In the genomic region with DNA sequence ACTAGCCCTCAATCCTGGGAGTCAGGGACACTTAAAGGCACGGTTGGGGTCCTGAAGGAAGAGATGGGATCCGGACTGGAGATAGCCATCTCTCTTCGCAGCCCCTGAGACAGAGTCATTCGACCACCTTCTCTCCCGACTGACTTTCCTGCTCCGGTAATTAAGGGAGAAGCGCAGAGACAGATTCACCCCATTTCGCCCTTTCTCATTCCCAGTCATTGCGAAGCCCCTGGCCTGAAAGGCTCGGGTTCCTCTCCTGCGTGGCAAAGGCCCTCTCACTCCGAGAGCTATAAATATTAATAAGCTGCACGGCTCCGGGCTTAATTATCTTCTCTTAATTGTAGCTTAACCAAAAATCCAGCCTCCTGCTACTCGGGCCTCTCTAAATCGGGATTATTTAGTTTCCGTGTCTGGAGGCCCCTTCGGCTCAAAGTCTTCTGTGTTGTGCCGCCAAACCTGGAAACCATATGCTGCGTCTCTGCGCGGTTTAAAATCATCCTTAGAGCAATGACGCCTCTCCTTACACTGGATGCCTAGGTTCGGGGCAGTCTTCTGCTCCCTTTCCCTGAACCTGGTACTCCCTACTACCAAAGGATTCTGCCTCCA, we compare ENCODE assay signal across 7 mouse cellular contexts.
DNase-seq lines count a peak whose midpoint lies in the region; ATAC-seq and TF ChIP-seq lines count a peak whose summit lies in the region.

No protein-coding gene starts in this region.

- no peak overlapping the region for H3K9ac ChIP-seq in lung, postnatal 0 days (replicated peaks; ENCODE audit: low read depth)
- H3K9ac ChIP-seq in forebrain, embryonic 12.5 days: peak overlapping the region; percentile 60; the same call in 1 of the 2 replicates
- H3K9ac ChIP-seq in limb, embryonic 11.5 days (ENCODE audit: low read length): no peak overlapping the region

- TF ChIP-seq CTCF in lung, postnatal 0 days (IDR thresholded peaks at IDR 0.05): no peak

- peaks cover 26% of the 10 kb centered on the region for H3K27me3 ChIP-seq in lung, postnatal 0 days (replicated peaks; ENCODE audit: insufficient read depth, low read length)
- H3K27me3 ChIP-seq in forebrain, embryonic 12.5 days: peaks cover 64% of the 10 kb centered on the region
- H3K27me3 ChIP-seq in limb, embryonic 11.5 days (ENCODE audit: control insufficient read depth, insufficient read depth, low read length): peaks cover 44% of the 10 kb centered on the region
- H3K27me3 ChIP-seq in splenic B cell, adult 2 months (ENCODE audit: control insufficient read depth, insufficient read depth, low read length, poor library complexity, severe bottlenecking): 0 out of 2 replicates have a peak, but pooled peaks cover 2% of the 10 kb centered on the region

- H3K4me2 ChIP-seq in lung, postnatal 0 days (replicated peaks; ENCODE audit: low read depth, low read length): peak overlapping the region; percentile 56
- H3K4me2 ChIP-seq in forebrain, embryonic 12.5 days: peak overlapping the region; percentile 73
- H3K4me2 ChIP-seq in limb, embryonic 11.5 days (ENCODE audit: low read depth, severe bottlenecking): peak overlapping the region; percentile 60

- peaks cover 12% of the 10 kb centered on the region; the same call in 1 of the 2 replicates for H3K4me1 ChIP-seq in lung, postnatal 0 days (ENCODE audit: insufficient read depth, low read depth, low read length)
- peaks cover 42% of the 10 kb centered on the region for H3K4me1 ChIP-seq in forebrain, embryonic 12.5 days
- H3K4me1 ChIP-seq in limb, embryonic 11.5 days (ENCODE audit: control insufficient read depth, insufficient read depth, low read length): peaks cover 22% of the 10 kb centered on the region

- no peaks in the 10 kb centered on the region for H3K9me3 ChIP-seq in lung, postnatal 0 days (ENCODE audit: low read length)
- H3K9me3 ChIP-seq in forebrain, embryonic 12.5 days: no peaks in the 10 kb centered on the region
- H3K9me3 ChIP-seq in limb, embryonic 11.5 days (ENCODE audit: control insufficient read depth, low read length): no peaks in the 10 kb centered on the region

- no peak overlapping the region for H3K27ac ChIP-seq in lung, postnatal 0 days (ENCODE audit: low read length)
- peak overlapping the region; percentile 84 for H3K27ac ChIP-seq in forebrain, embryonic 12.5 days
- H3K27ac ChIP-seq in limb, embryonic 11.5 days (replicated peaks; ENCODE audit: low read depth, low read length): no peak overlapping the region

- no peak for DNase-seq in lung, postnatal 0 days (ENCODE audit: low spot score)
- DNase-seq in lung, postnatal 14 days: no peak
- DNase-seq in limb, embryonic 11.5 days (ENCODE audit: low spot score): peak; percentile 58
- DNase-seq in splenic B cell, adult 2 months (ENCODE audit: low read depth, low spot score): peak; percentile 19
- no peak for DNase-seq in spleen, adult 12 weeks (ENCODE audit: low spot score)
- no peak for DNase-seq in gastrocnemius, postnatal 10 days

- 7% methylated on average over 24 of the region's 24 CpGs for WGBS in lung, postnatal 0 days
- under 1% methylated on average over 24 of the region's 24 CpGs for WGBS in forebrain, embryonic 12.5 days
- WGBS in limb, embryonic 11.5 days: 0% methylated on average over 24 of the region's 24 CpGs

- H3K36me3 ChIP-seq in lung, postnatal 0 days (ENCODE audit: insufficient read depth, low read length): no peaks in the 10 kb centered on the region
- H3K36me3 ChIP-seq in forebrain, embryonic 12.5 days (replicated peaks): no peaks in the 10 kb centered on the region
- no peaks in the 10 kb centered on the region for H3K36me3 ChIP-seq in limb, embryonic 11.5 days (ENCODE audit: control insufficient read depth, insufficient read depth, low read length)
- H3K36me3 ChIP-seq in splenic B cell, adult 2 months (ENCODE audit: control insufficient read depth, insufficient read depth, low read length, poor library complexity, severe bottlenecking): no peaks in the 10 kb centered on the region

- peak overlapping the region; percentile 36 for H3K4me3 ChIP-seq in lung, postnatal 0 days (ENCODE audit: low read depth, low read length)
- H3K4me3 ChIP-seq in forebrain, embryonic 12.5 days (replicated peaks): peak overlapping the region; percentile 41
- H3K4me3 ChIP-seq in limb, embryonic 11.5 days (ENCODE audit: low read depth, low read length): peak overlapping the region; percentile 31

- no peak for ATAC-seq in lung, postnatal 0 days
- peak; percentile 21; the same call in 1 of the 2 replicates for ATAC-seq in forebrain, embryonic 12.5 days (ENCODE audit: low FRiP score)
- ATAC-seq in limb, embryonic 11.5 days (ENCODE audit: insufficient number of reproducible peaks, low FRiP score, low TSS enrichment, low read depth): no peak

- TF ChIP-seq EP300 in lung, postnatal 0 days (IDR thresholded peaks at IDR 0.05): no peak

Comparison
In these comparisons a context has a peak if more than half of its experiments do, and no peak if none do; other contexts are left out.
1. DNase-seq: peak in limb, embryonic 11.5 days (single experiment) and splenic B cell, adult 2 months (single experiment); none in lung, postnatal 0 days (single experiment), lung, postnatal 14 days (single experiment), spleen, adult 12 weeks (single experiment) and gastrocnemius, postnatal 10 days (single experiment).
2. Peak in every context shown above with its lines, with median percentiles within 50 percentile points of each other: H3K4me2 ChIP-seq and H3K4me3 ChIP-seq.